Mouse (Mus musculus) testis, adult 10 weeks (tissue): Measurements from ENCODE around the gene Vmn2r55. TPM values are rescaled to one million over a fixed set of nuclear protein-coding genes. Genes with fewer than 3 reads are reported as not detected.

ENCODE experiments used
- polyA plus RNA-seq: library from polyadenylated mRNA; stranded (reverse); fragments of 350-450 nt; fragmentation: Illumina TruSeq; extraction: RNeasy Lipid Tissue Mini Kit (QIAGEN cat#74804); gene quantifications from one replicate; pipeline ENCODE4 v1.2.3, GENCODE M21; 2014; ENCODE audit warnings: low read depth, low replicate concordance

Gene Vmn2r55
- not detected for polyA plus RNA-seq

DNA sequence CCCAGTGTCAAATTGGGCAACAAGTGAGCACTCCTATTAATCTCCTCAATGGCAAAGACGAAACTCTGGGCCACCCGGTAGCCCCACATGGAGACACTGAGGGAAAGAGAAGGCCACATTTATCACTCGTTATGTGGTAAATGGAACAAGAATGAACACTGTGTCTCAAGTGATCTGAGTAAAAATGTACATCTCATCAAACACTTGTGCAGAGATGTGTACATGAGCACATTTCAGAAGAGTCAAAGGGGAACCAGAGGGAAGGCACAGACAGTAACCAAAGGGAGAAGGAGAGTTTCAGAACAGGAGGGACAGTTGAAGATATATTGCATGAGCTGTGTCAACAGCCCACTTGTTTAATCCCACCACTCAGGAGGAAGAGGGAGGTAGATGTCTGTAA, at the start of gene Vmn2r55:
Gene Vmn2r55 (minus strand): TSS at position 101 of the 400 bp plus-strand sequence.

DNA sequence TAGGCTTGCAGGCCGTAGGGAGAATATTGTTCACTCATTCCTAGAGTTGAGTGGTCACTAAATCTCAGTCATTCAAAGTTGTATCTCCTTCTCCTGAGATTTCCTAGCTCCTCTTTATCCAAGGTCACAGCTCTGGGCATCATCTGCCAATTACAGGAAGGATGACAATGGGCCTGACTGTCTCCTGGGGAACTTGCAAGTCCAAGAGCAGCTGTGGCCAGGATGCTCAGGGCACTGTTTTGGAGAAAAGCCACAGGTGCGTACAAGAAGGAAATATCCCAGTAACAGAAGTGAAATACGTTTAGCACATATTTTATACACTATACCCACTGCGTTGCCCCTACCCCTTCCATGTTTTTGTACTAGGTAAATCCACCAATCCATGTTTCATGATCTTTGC, 44.6 kb downstream of the Vmn2r55 start, which contains the start of gene Vmn2r54:
Gene Vmn2r54 (minus strand): TSS at position 101 of the 400 bp plus-strand sequence.

GRCm38 (mm10) chr7:12608688-12609087, 76.1 kb downstream of the Vmn2r55 start, which contains the start of gene Vmn2r53:
Gene Vmn2r53 (minus strand): TSS chr7:12608788.

Other genes with a start within 250 kb of the Vmn2r55 start
- 12.0 TPM for gene Zfp606, start 206.7 kb downstream of the Vmn2r55 start, polyA plus RNA-seq
- 287 TPM for gene 2900092C05Rik, start 172.5 kb downstream of the Vmn2r55 start, polyA plus RNA-seq
- gene Vmn2r53, start 76.2 kb downstream of the Vmn2r55 start, polyA plus RNA-seq: 0.04 TPM
- not detected for gene Vmn2r54, start 44.7 kb downstream of the Vmn2r55 start, polyA plus RNA-seq
- gene Vmn2r56, start 50.0 kb upstream of the Vmn2r55 start, polyA plus RNA-seq: not detected
- 12.1 TPM for gene Zscan18, start 118.6 kb upstream of the Vmn2r55 start, polyA plus RNA-seq
- gene Zfp329, start 133.9 kb upstream of the Vmn2r55 start, polyA plus RNA-seq: 34.9 TPM
- 179 TPM for gene Zfp110, start 149.8 kb upstream of the Vmn2r55 start, polyA plus RNA-seq
- 16.0 TPM for gene Zfp128, start 196.2 kb upstream of the Vmn2r55 start, polyA plus RNA-seq
- gene Zscan22, start 212.8 kb upstream of the Vmn2r55 start, polyA plus RNA-seq: 13.5 TPM
- gene Rps5, start 237.3 kb upstream of the Vmn2r55 start, polyA plus RNA-seq: 10.1 TPM
- 0.15 TPM for gene Rnf225, start 242.4 kb upstream of the Vmn2r55 start, polyA plus RNA-seq